Comparison of ENCODE assay signal across 27 mouse cellular contexts in genomic region chr3:42057286-42057868, GRCm38 (mm10).
DNase-seq lines count a peak whose midpoint lies in the region; ATAC-seq and TF ChIP-seq lines count a peak whose summit lies in the region.
"Had no signal": no experiment of that assay in that cellular context is flagged by ENCODE, and none has a peak within 500 bp of the region (broad histone marks: within the 10 kb centered on the region; RNA-seq: fewer than 3 reads in every experiment).

No protein-coding gene starts in this region.

- no peaks in the 10 kb centered on the region for H3K27me3 ChIP-seq in hindbrain, embryonic 13.5 days
- no peaks in the 10 kb centered on the region for H3K27me3 ChIP-seq in hindbrain, embryonic 11.5 days (ENCODE audit: control insufficient read depth, insufficient read depth, low read length)
- H3K27me3 ChIP-seq in kidney, postnatal 0 days (ENCODE audit: insufficient read depth, low read length) = no peaks in the 10 kb centered on the region
- no peaks in the 10 kb centered on the region for H3K27me3 ChIP-seq in hindbrain, postnatal 0 days (ENCODE audit: insufficient read depth, low read length)
- H3K27me3 ChIP-seq: embryonic facial prominence, embryonic 13.5 days; forebrain, embryonic 12.5 days; heart, embryonic 15.5 days; intestine, embryonic 15.5 days; stomach, embryonic 15.5 days had no signal

- no peak overlapping the region for H3K27ac ChIP-seq in hindbrain, embryonic 13.5 days
- H3K27ac ChIP-seq in hindbrain, embryonic 11.5 days (ENCODE audit: low read depth, low read length) = no peak overlapping the region
- H3K27ac ChIP-seq in kidney, postnatal 0 days = no peak overlapping the region
- H3K27ac ChIP-seq in hindbrain, postnatal 0 days = no peak overlapping the region
- H3K27ac ChIP-seq: embryonic facial prominence, embryonic 13.5 days; forebrain, embryonic 12.5 days; heart, embryonic 15.5 days; intestine, embryonic 15.5 days; midbrain, embryonic 10.5 days; stomach, embryonic 15.5 days had no signal

- no peak overlapping the region for H3K4me3 ChIP-seq in hindbrain, embryonic 13.5 days
- H3K4me3 ChIP-seq in hindbrain, embryonic 11.5 days (ENCODE audit: low read depth, low read length) = no peak overlapping the region
- H3K4me3 ChIP-seq in kidney, postnatal 0 days (replicated peaks; ENCODE audit: low read depth, low read length) = no peak overlapping the region
- H3K4me3 ChIP-seq in hindbrain, postnatal 0 days (ENCODE audit: low read length) = no peak overlapping the region
- H3K4me3 ChIP-seq: embryonic facial prominence, embryonic 13.5 days; erythroblast, embryonic 14.5 days; forebrain, embryonic 12.5 days; heart, embryonic 15.5 days; intestine, embryonic 15.5 days; midbrain, embryonic 10.5 days; stomach, embryonic 15.5 days had no signal

- DNase-seq in hindbrain, embryonic 11.5 days (ENCODE audit: low spot score) = no peak
- peak; percentile 57 for DNase-seq in kidney, postnatal 0 days (ENCODE audit: low spot score)
- no peak for DNase-seq in kidney, adult 8-10 months
- DNase-seq in hindbrain, postnatal 0 days (ENCODE audit: low spot score) = peak; percentile 17
- DNase-seq in retina, embryonic 14.5 days (ENCODE audit: low spot score) = peak; percentile 7
- DNase-seq in cerebellum, adult 9-10 months = no peak
- DNase-seq: adrenal gland, postnatal 10 days; cerebellum, adult 2 months; cerebellum, postnatal 36 days; embryo, embryonic 11 days; heart, postnatal 4 days; kidney, postnatal 36 days; liver, postnatal 0 days; lung, postnatal 10 days; right cerebral cortex, adult 18-20 months; right cerebral cortex, postnatal 4 days; thymus, postnatal 25 days had no signal

- no peaks in the 10 kb centered on the region for H3K36me3 ChIP-seq in hindbrain, embryonic 13.5 days
- H3K36me3 ChIP-seq in hindbrain, embryonic 11.5 days (ENCODE audit: control insufficient read depth, insufficient read depth, low read length) = no peaks in the 10 kb centered on the region
- no peaks in the 10 kb centered on the region for H3K36me3 ChIP-seq in kidney, postnatal 0 days (ENCODE audit: insufficient read depth, low read length)
- no peaks in the 10 kb centered on the region for H3K36me3 ChIP-seq in hindbrain, postnatal 0 days (ENCODE audit: insufficient read depth, low read length)
- H3K36me3 ChIP-seq: embryonic facial prominence, embryonic 13.5 days; forebrain, embryonic 12.5 days; heart, embryonic 15.5 days; intestine, embryonic 15.5 days; midbrain, embryonic 10.5 days; stomach, embryonic 15.5 days had no signal

- TF ChIP-seq CTCF in kidney, postnatal 0 days (IDR thresholded peaks at IDR 0.05; ENCODE audit: low read depth) = no peak
- TF ChIP-seq CTCF in hindbrain, postnatal 0 days (IDR thresholded peaks at IDR 0.05; ENCODE audit: low read depth) = no peak

- no peak overlapping the region for H3K9ac ChIP-seq in hindbrain, embryonic 13.5 days
- H3K9ac ChIP-seq in hindbrain, embryonic 11.5 days (ENCODE audit: low read depth, low read length) = no peak overlapping the region
- H3K9ac ChIP-seq in kidney, postnatal 0 days (ENCODE audit: low read depth, low read length) = no peak overlapping the region
- H3K9ac ChIP-seq in hindbrain, postnatal 0 days (replicated peaks; ENCODE audit: low read length) = no peak overlapping the region
- H3K9ac ChIP-seq: embryonic facial prominence, embryonic 13.5 days; forebrain, embryonic 12.5 days; heart, embryonic 15.5 days; intestine, embryonic 15.5 days; liver, postnatal 0 days; stomach, embryonic 15.5 days had no signal

- H3K9me3 ChIP-seq in hindbrain, embryonic 13.5 days = no peaks in the 10 kb centered on the region
- no peaks in the 10 kb centered on the region for H3K9me3 ChIP-seq in hindbrain, embryonic 11.5 days (ENCODE audit: control insufficient read depth, low read length)
- H3K9me3 ChIP-seq in kidney, postnatal 0 days (replicated peaks; ENCODE audit: low read length) = no peaks in the 10 kb centered on the region
- no peaks in the 10 kb centered on the region for H3K9me3 ChIP-seq in hindbrain, postnatal 0 days (ENCODE audit: low read length)
- H3K9me3 ChIP-seq: embryonic facial prominence, embryonic 13.5 days; forebrain, embryonic 12.5 days; heart, embryonic 15.5 days; intestine, embryonic 15.5 days; midbrain, embryonic 10.5 days; stomach, embryonic 15.5 days had no signal

- no peaks in the 10 kb centered on the region for H3K4me1 ChIP-seq in hindbrain, embryonic 13.5 days (replicated peaks)
- no peaks in the 10 kb centered on the region for H3K4me1 ChIP-seq in hindbrain, embryonic 11.5 days (replicated peaks; ENCODE audit: control insufficient read depth, insufficient read depth, low read length)
- no peaks in the 10 kb centered on the region for H3K4me1 ChIP-seq in kidney, postnatal 0 days (replicated peaks; ENCODE audit: insufficient read depth, low read length)
- no peaks in the 10 kb centered on the region for H3K4me1 ChIP-seq in hindbrain, postnatal 0 days (ENCODE audit: insufficient read depth, low read length)
- H3K4me1 ChIP-seq: embryonic facial prominence, embryonic 13.5 days; forebrain, embryonic 12.5 days; heart, embryonic 15.5 days; intestine, embryonic 15.5 days; midbrain, embryonic 10.5 days; stomach, embryonic 15.5 days had no signal

- peak; percentile 36; the same call in 1 of the 2 replicates for ATAC-seq in hindbrain, embryonic 13.5 days (ENCODE audit: low FRiP score)
- ATAC-seq in hindbrain, embryonic 11.5 days (ENCODE audit: low FRiP score) = no peak
- ATAC-seq in kidney, postnatal 0 days (replicated peaks; ENCODE audit: low FRiP score, low read depth) = no peak
- no peak for ATAC-seq in hindbrain, postnatal 0 days
- ATAC-seq: activated CD4-positive, CD25-positive, alpha-beta regulatory T cell, adult 4 months; intestine, embryonic 15.5 days; liver, postnatal 0 days had no signal

- no peak overlapping the region for H3K4me2 ChIP-seq in hindbrain, embryonic 13.5 days
- no peak overlapping the region for H3K4me2 ChIP-seq in hindbrain, embryonic 11.5 days (replicated peaks; ENCODE audit: low read depth, low read length)
- H3K4me2 ChIP-seq in kidney, postnatal 0 days (ENCODE audit: low read length) = no peak overlapping the region
- no peak overlapping the region for H3K4me2 ChIP-seq in hindbrain, postnatal 0 days (ENCODE audit: low read depth, low read length)
- H3K4me2 ChIP-seq: embryonic facial prominence, embryonic 13.5 days; forebrain, embryonic 12.5 days; heart, embryonic 15.5 days; intestine, embryonic 15.5 days; liver, embryonic 11.5 days; stomach, embryonic 15.5 days had no signal

- 78% methylated on average over 10 of the region's 10 CpGs for WGBS in hindbrain, embryonic 13.5 days
- WGBS in hindbrain, embryonic 11.5 days = 88% methylated on average over 10 of the region's 10 CpGs
- WGBS in kidney, postnatal 0 days = 43% methylated on average over 10 of the region's 10 CpGs
- 78% methylated on average over 10 of the region's 10 CpGs for WGBS in hindbrain, postnatal 0 days

Comparison
In these comparisons a context has a peak if more than half of its experiments do, and no peak if none do; other contexts are left out.
1. DNase-seq: peak in kidney, postnatal 0 days (single experiment), hindbrain, postnatal 0 days (single experiment) and retina, embryonic 14.5 days (single experiment); none in hindbrain, embryonic 11.5 days (single experiment), kidney, adult 8-10 months (0 of 2) and cerebellum, adult 9-10 months (single experiment).